Mouse (Mus musculus) bone marrow, adult 2 months (tissue): ENCODE data around the gene Pirb.

ENCODE experiments used
- CTCF ChIP-seq: fragments of 200-500 bp; IDR thresholded peaks from 2 replicates; pipeline ENCODE4 v1.5.1; 2011; ENCODE audit warnings: low read length, control low read depth; ENCODE audit not compliant: control insufficient read depth, insufficient read depth
- POLR2A ChIP-seq: fragments of 200-500 bp; IDR thresholded peaks from 2 replicates; pipeline ENCODE4 v1.6.1; 2011; ENCODE audit warnings: low read depth, mild to moderate bottlenecking, control low read depth, low read length, borderline replicate concordance; ENCODE audit not compliant: control insufficient read depth

DNA sequence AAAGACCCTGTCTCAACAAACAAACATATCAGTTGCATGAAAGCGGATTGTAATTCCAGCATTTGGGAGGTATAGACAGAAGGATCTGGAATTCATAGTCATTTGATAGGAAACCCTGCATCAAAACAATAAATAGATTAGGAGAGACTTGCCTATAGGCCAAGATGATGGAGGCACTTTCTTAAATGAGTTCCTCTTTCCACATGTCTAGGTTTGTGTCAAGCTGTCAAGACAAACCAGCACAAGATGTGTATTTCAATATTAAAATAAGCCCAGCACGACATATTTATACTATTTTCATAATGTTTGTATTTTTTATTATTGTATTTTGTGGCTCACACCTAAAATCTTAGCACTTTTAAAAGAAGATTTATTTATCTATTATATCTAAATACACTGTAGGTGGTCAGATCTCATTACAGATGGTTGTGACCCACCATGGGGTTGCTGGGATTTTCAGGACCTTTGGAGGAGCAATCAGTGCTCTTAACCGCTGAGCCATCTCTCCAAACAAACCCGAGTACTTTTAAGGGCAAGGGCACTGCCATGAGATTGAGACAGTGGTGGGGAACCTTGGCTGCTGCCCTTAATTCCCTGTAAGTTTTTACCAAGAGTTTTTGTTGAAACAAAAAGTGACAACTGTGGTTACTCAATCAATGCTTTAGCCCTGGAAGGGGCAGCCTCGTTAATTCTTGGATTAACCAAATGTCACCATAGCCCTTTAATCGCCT lies 16.9 kb downstream of the Pirb start:
- TF ChIP-seq CTCF (no peak), POLR2A (no peak)
